Comparison of ENCODE assay signal across 9 mouse cellular contexts in the genomic region with DNA sequence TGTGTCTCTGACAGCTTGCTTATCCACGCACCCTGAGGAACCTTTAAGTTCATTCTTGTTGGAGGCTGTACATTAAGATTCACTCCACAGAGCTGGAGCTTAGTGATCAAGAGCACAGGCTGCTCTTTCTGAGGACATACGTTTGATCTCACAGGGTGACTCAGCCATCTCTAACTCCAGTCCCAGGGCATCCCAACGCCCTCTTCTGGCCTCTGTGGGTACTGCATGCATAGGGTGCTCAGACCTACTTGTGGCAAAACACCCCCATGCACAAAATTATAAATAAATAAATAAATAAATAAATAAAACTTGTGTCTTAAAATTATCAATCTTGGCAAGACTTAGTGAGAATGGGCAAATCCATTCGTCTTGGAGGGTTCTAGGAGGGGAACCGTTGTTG. TPM values are rescaled to one million over a fixed set of nuclear protein-coding genes. Genes with fewer than 3 reads are reported as not detected.
DNase-seq lines count a peak whose midpoint lies in the region; ATAC-seq lines count a peak whose summit lies in the region.
"Had no signal": no experiment of that assay in that cellular context is flagged by ENCODE, and none has a peak within 500 bp of the region (broad histone marks: within the 10 kb centered on the region; RNA-seq: fewer than 3 reads in every experiment).

No protein-coding gene starts in this region.

- ATAC-seq in liver, embryonic 13.5 days (ENCODE audit: low read depth): no peak
- ATAC-seq in neutrophil, adult 5-6 weeks (ENCODE audit: extremely low read depth, insufficient number of reproducible peaks, low FRiP score, poor library complexity, severe bottlenecking): peak; percentile 40

- H3K4me3 ChIP-seq in liver, embryonic 13.5 days (replicated peaks): no peak overlapping the region
- H3K4me3 ChIP-seq: stomach, embryonic 15.5 days had no signal

- no peaks in the 10 kb centered on the region for H3K9me3 ChIP-seq in liver, embryonic 13.5 days (replicated peaks)
- H3K9me3 ChIP-seq: stomach, embryonic 15.5 days had no signal

- 27% methylated on average over 5 of the region's 5 CpGs for WGBS in liver, embryonic 13.5 days (ENCODE audit: insufficient replicate concordance)

- no peak overlapping the region for H3K9ac ChIP-seq in liver, embryonic 13.5 days
- H3K9ac ChIP-seq: stomach, embryonic 15.5 days had no signal

- no peak overlapping the region for H3K27ac ChIP-seq in liver, embryonic 13.5 days
- H3K27ac ChIP-seq: stomach, embryonic 15.5 days had no signal

- H3K4me2 ChIP-seq in liver, embryonic 13.5 days: no peak overlapping the region
- H3K4me2 ChIP-seq: stomach, embryonic 15.5 days had no signal

- no peaks in the 10 kb centered on the region; the same call in 1 of the 2 replicates for H3K4me1 ChIP-seq in liver, embryonic 13.5 days (replicated peaks)

- DNase-seq in ovary, postnatal 36 days (ENCODE audit: low spot score): peak; percentile 63
- DNase-seq in ovary, postnatal 10 days (ENCODE audit: low spot score): no peak
- DNase-seq in c-Kit-positive CD71-positive TER-119-negative erythroid progenitor cells, embryonic 14.5 days (ENCODE audit: low read depth): peak; percentile 76
- peak; percentile 67 for DNase-seq in forelimb bud, embryonic 11.5 days (ENCODE audit: low read depth, low spot score)
- DNase-seq in kidney, adult 9 months: peak; percentile 70
- peak; percentile 65 for DNase-seq in liver, embryonic 13.5 days
- DNase-seq in thymus, postnatal 4 days: peak; percentile 81

- 0 out of 2 replicates have a peak, but pooled peaks cover 3% of the 10 kb centered on the region for H3K27me3 ChIP-seq in liver, embryonic 13.5 days
- H3K27me3 ChIP-seq: stomach, embryonic 15.5 days had no signal

- no peaks in the 10 kb centered on the region for H3K36me3 ChIP-seq in liver, embryonic 13.5 days
- H3K36me3 ChIP-seq: stomach, embryonic 15.5 days had no signal

RNA-seq across cellular contexts. Expression of gene Ghrh, which starts 8.6 kb away (rescaled TPM):
- not detected in 2 replicates for polyA plus RNA-seq in liver, embryonic 13.5 days (2015; fragmentation: Nextera tagmentation; extraction: Ambion mirVana)
- not detected in 2 replicates for total RNA-seq in neutrophil, adult 5-6 weeks (2017)

RNA-seq across cellular contexts. Expression of gene Manbal, which starts 28.7 kb away (rescaled TPM):
- polyA plus RNA-seq in liver, embryonic 13.5 days (2015; fragmentation: Nextera tagmentation; extraction: Ambion mirVana): 25.4 and 25.6 TPM in 2 replicates
- 9.5 and 16.5 TPM in 2 replicates for total RNA-seq in neutrophil, adult 5-6 weeks (2017)

RNA-seq across cellular contexts. Expression of gene Mroh8, which starts 59.3 kb away (rescaled TPM):
- polyA plus RNA-seq in liver, embryonic 13.5 days (2015; fragmentation: Nextera tagmentation; extraction: Ambion mirVana): 0.10 and 0.23 TPM in 2 replicates
- total RNA-seq in neutrophil, adult 5-6 weeks (2017): not detected in 2 replicates

RNA-seq across cellular contexts. Expression of gene Rpn2, which starts 59.8 kb away (rescaled TPM):
- polyA plus RNA-seq in liver, embryonic 13.5 days (2015; fragmentation: Nextera tagmentation; extraction: Ambion mirVana): 174 and 185 TPM in 2 replicates
- total RNA-seq in neutrophil, adult 5-6 weeks (2017): 65.4 and 71.1 TPM in 2 replicates
